Mouse (Mus musculus) intestine, embryonic 14.5 days (tissue): Measurements from ENCODE around the gene Tgfbi. TPM values are rescaled to one million over a fixed set of nuclear protein-coding genes. Genes with fewer than 3 reads are reported as not detected.
A peak's percentile ranks its signal among the peaks of the same experiment; 100 is the strongest.

Source experiments
- ATAC-seq: fragments of 200-750 bp; cut with Nextera tagmentation; replicated peaks from 2 replicates; pipeline ENCODE4 v1.8.0; 2017; ENCODE audit warnings: low read depth, moderate number of reproducible peaks, moderate TSS enrichment, moderate library complexity; ENCODE audit not compliant: low FRiP score, low TSS enrichment
- DNase-seq: peaks from one replicate; pipeline ENCODE4 v3.0.0-alpha.2; 2018; ENCODE audit warnings: low spot score
- H3K27ac ChIP-seq: fragments of 300-500 bp; sonication (generic); 2 replicates; pipeline ENCODE4 v1.5.1; 2014; ENCODE audit warnings: low read depth, mild to moderate bottlenecking, control low read depth
- H3K27me3 ChIP-seq: fragments of 300-500 bp; sonication (generic); replicated peaks from 2 replicates; pipeline ENCODE4 v1.6.1; 2014; ENCODE audit warnings: low read length, control low read depth; ENCODE audit not compliant: control insufficient read depth, insufficient read depth
- H3K36me3 ChIP-seq: fragments of 300-500 bp; sonication (generic); 2 replicates; pipeline ENCODE4 v1.6.1; 2014; ENCODE audit warnings: low read length, control low read depth; ENCODE audit not compliant: control insufficient read depth, insufficient read depth
- H3K4me1 ChIP-seq: fragments of 300-500 bp; sonication (generic); replicated peaks from 2 replicates; pipeline ENCODE4 v1.6.1; 2014; ENCODE audit warnings: low read length, control low read depth, mixed read lengths; ENCODE audit not compliant: control insufficient read depth, insufficient read depth
- H3K4me2 ChIP-seq: fragments of 300-500 bp; sonication (generic); 2 replicates; pipeline ENCODE4 v1.6.1; 2014; ENCODE audit warnings: low read length
- H3K4me3 ChIP-seq: fragments of 300-500 bp; sonication (generic); 2 replicates; pipeline ENCODE4 v1.5.1; 2014; ENCODE audit warnings: low read depth, low read length, control low read depth, mixed read lengths
- H3K9ac ChIP-seq: fragments of 300-500 bp; sonication (generic); 2 replicates; pipeline ENCODE4 v1.6.1; 2014; ENCODE audit warnings: mild to moderate bottlenecking, low read length
- H3K9me3 ChIP-seq: fragments of 300-500 bp; sonication (generic); 2 replicates; pipeline ENCODE4 v1.6.1; 2016; ENCODE audit warnings: low read length, control low read depth; ENCODE audit not compliant: control insufficient read depth
- WGBS: fragments of 180-500 bp; shearing (Covaris S2); extraction: QIAGEN DNeasy Blood & Tissue Kit; methylation state at CpG from one replicate; pipeline ENCODE4 v1.1.7; 2014; 5-methylcytosine and 5-hydroxymethylcytosine counted together
- polyA plus RNA-seq: library from polyadenylated mRNA; unstranded; fragments of >200 nt; fragmentation: Nextera tagmentation; extraction: Ambion mirVana; gene quantifications from 2 replicates; pipeline ENCODE4 v1.2.1, GENCODE M21; 2014

Tgfbi gene
- polyA plus RNA-seq, 1 experiment from 2014 or later: 123 TPM

- no peak overlapping the region for H3K27ac ChIP-seq
- ATAC-seq: no peak
Observed at GRCm38 (mm10) chr13:56652381-56652780, 43.1 kb downstream of the Tgfbi start.

GRCm38 (mm10) chr13:56654176-56654575 is 44.9 kb downstream of the Tgfbi start:
- no peak overlapping the region for H3K9ac ChIP-seq
- H3K4me1 ChIP-seq: peaks cover 28% of the 10 kb centered on the region; the same call in 1 of the 2 replicates
- no peak for DNase-seq
- WGBS: 86% methylated on average over 5 of the region's 5 CpGs
- no peak overlapping the region for H3K4me3 ChIP-seq
- no peak overlapping the region for H3K27ac ChIP-seq
- H3K27me3 ChIP-seq: no peaks in the 10 kb centered on the region
- no peaks in the 10 kb centered on the region for H3K9me3 ChIP-seq
- H3K36me3 ChIP-seq: no peaks in the 10 kb centered on the region
- no peak for ATAC-seq
- H3K4me2 ChIP-seq: no peak overlapping the region

More at GRCm38 (mm10) chr13:56652381-56652780, 43.1 kb downstream of the Tgfbi start:
- H3K36me3 ChIP-seq: no peaks in the 10 kb centered on the region
- H3K4me2 ChIP-seq: no peak overlapping the region
- no peak overlapping the region for H3K9ac ChIP-seq
- no peak overlapping the region for H3K4me3 ChIP-seq
- WGBS: 33% methylated on average over 8 of the region's 8 CpGs
- DNase-seq: no peak
- H3K27me3 ChIP-seq: no peaks in the 10 kb centered on the region
- peaks cover 27% of the 10 kb centered on the region for H3K4me1 ChIP-seq
- no peaks in the 10 kb centered on the region for H3K9me3 ChIP-seq

DNA sequence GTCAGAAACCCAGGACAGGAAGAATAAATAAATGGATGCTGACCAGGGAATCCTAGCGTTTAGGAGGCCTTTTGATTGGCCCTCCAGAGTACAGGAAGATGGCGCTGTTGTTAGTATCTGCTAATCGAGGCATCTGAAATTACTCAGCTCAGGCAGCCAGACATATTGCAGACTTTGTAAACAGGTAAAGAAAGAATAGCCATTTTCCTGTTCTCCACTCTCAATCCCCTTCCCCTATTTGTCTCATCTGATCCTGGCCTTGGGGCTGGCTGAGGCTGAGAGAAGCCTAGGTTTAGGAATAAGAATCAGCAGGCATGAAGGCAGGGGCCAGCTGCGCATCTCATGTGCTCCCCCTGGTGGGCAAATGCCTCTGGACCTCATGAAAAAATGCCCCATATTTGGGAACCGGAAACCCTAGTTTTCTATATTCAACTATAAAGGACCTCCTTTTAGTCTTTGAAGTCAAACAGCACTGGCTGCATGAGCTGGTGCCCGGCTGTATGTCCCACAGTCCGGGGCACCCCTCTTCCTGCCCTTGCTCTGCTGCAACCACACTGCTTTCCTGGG is 48.7 kb downstream of the Tgfbi start:
- Histone ChIP-seq H3K27me3 (no peaks in the 10 kb centered on the region), H3K9me3 (no peaks in the 10 kb centered on the region), H3K36me3 (no peaks in the 10 kb centered on the region), H3K4me2 (no peak overlapping the region), H3K4me1 (peaks cover 32% of the 10 kb centered on the region), H3K27ac (no peak overlapping the region), H3K9ac (no peak overlapping the region), H3K4me3 (no peak overlapping the region)
- WGBS: 35% methylated on average over 7 of the region's 7 CpGs
- ATAC-seq: no peak
- DNase-seq: peak; percentile 90

- Histone ChIP-seq H3K4me1 (peaks cover 31% of the 10 kb centered on the region), H3K27me3 (no peaks in the 10 kb centered on the region), H3K36me3 (no peaks in the 10 kb centered on the region), H3K9me3 (no peaks in the 10 kb centered on the region), H3K27ac (no peak overlapping the region), H3K4me2 (no peak overlapping the region), H3K9ac (no peak overlapping the region), H3K4me3 (no peak overlapping the region)
- WGBS: 55% methylated on average over 6 of the region's 6 CpGs
- DNase-seq: no peak
- ATAC-seq: no peak
Observed at GRCm38 (mm10) chr13:56658931-56659330, 49.6 kb downstream of the Tgfbi start.

DNA sequence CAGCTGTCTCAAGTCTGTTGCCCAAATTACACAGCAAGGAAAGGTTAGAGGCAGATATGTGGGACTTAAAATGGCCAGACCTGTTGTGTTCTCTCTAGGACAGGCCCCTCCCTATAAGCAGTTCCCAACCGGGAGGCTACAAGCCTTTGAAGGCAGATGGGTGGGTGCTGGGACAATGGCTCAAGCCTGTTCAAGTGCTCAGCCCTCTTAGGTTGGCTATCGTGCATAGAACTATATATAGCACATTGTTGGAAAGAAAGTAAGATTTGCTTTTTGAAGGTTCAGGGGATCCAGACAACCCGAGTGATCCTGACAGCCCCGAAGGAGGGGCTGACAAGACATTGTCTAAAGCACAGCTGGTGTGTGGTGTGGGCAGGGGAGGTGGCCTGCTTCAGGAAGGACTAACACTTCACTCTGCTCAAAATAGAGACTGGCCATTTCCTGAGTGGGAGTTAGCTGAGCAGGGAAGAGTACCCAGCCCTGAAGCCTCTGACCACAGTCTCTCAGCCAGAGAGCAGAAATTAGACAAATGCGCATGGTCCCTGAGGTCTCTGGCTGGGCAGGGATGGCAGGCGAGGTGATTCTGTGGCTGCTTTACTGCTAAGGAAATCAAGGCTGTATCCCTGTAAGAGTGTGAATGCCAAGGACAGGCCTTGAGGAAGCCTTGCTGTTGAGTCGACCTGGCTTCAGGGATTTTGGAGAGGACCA is 52.7 kb downstream of the Tgfbi start:
- DNase-seq: no peak
- Histone ChIP-seq H3K4me3 (no peak overlapping the region), H3K9ac (no peak overlapping the region), H3K4me2 (no peak overlapping the region), H3K36me3 (no peaks in the 10 kb centered on the region), H3K4me1 (peaks cover 24% of the 10 kb centered on the region), H3K9me3 (no peaks in the 10 kb centered on the region), H3K27me3 (no peaks in the 10 kb centered on the region), H3K27ac (0 out of 2 replicates have a peak overlapping the region, but pooled peaks have one; percentile 38)
- 52% methylated on average over 7 of the region's 7 CpGs for WGBS
- no peak for ATAC-seq

DNA sequence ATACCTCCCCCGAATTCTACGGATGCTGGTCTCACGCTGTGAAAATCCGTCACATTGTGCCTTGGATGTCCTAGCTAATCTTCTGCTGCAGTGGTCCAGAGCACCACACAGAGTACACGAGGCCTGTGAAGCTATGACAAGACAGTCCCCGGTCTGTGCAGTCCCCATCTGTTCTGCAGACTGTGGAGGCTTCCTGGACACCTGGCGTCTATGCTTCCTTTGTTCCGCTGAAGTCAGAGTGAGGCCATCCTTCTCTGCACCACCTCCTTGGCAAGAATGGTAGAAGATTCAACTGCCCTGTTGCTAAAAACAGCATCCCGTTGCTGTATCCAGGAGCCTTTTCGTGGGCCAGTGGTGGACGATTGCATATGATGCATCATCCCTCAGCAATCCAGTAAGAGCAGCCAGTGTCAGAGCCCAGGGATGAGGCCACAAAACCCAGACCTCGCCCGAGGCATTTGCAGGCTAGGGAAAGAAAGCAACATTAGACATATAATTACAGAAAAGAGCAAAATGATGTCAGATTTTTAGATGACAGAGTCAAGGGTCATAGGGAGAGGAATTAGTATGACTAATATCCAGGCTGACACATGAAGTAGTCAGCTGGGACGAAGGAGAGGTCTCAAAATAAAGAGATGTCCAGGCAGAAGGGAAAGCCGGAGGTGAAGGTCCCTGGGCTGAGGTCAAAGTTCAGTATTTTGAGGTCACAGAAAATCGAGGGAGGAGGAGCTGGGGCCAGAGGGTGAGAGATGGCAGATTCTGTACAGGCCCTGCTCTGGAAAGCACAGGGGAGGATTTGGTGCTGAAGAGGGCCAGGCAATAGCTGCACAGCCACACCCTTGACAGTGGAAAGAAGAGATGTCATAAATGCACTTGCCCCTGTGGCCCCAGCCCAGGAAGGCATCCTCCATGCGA is 55.2 kb downstream of the Tgfbi start:
- no peak overlapping the region for H3K27ac ChIP-seq
- no peak overlapping the region for H3K4me2 ChIP-seq
- no peaks in the 10 kb centered on the region for H3K9me3 ChIP-seq
- 65% methylated on average over 17 of the region's 17 CpGs for WGBS
- ATAC-seq (no peak), DNase-seq (no peak)
- H3K4me3 ChIP-seq: no peak overlapping the region
- H3K36me3 ChIP-seq: no peaks in the 10 kb centered on the region
- peaks cover 13% of the 10 kb centered on the region; the same call in 1 of the 2 replicates for H3K4me1 ChIP-seq
- no peak overlapping the region for H3K9ac ChIP-seq
- H3K27me3 ChIP-seq: no peaks in the 10 kb centered on the region

GRCm38 (mm10) chr13:56671206-56671605 is 61.9 kb downstream of the Tgfbi start:
- Histone ChIP-seq H3K9me3 (no peaks in the 10 kb centered on the region), H3K36me3 (no peaks in the 10 kb centered on the region), H3K27me3 (no peaks in the 10 kb centered on the region), H3K27ac (no peak overlapping the region), H3K9ac (no peak overlapping the region), H3K4me1 (no peaks in the 10 kb centered on the region), H3K4me3 (no peak overlapping the region), H3K4me2 (no peak overlapping the region)
- 45% methylated on average over 11 of the region's 11 CpGs for WGBS
- ATAC-seq: no peak
- no peak for DNase-seq

DNA sequence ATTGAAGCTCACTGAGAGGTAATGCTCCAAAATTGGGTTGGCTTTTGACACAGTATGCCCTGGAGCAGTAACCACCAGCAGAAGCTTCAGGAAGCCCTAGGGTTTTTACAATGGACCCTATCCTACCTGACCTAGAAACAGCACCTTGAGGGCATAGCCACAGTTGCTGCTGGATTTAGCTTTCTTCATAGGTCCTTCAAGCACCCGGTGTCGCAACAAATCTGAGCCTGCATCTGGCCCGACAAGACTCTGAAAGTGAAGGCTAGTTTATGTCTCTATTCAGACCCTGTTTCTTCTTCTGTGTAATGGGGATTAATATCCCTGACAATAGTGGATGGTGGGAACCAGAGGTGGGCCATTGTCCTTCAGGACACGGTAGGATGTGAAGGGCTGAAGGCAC is 68.4 kb downstream of the Tgfbi start:
- H3K4me2 ChIP-seq: no peak overlapping the region
- DNase-seq (no peak), ATAC-seq (no peak)
- H3K9me3 ChIP-seq: no peaks in the 10 kb centered on the region
- no peaks in the 10 kb centered on the region for H3K36me3 ChIP-seq
- 85% methylated on average over 4 of the region's 4 CpGs for WGBS
- H3K4me3 ChIP-seq: no peak overlapping the region
- H3K27ac ChIP-seq: peak overlapping the region; percentile 69; the same call in 1 of the 2 replicates
- no peaks in the 10 kb centered on the region for H3K27me3 ChIP-seq
- no peak overlapping the region for H3K9ac ChIP-seq
- H3K4me1 ChIP-seq: peaks cover 20% of the 10 kb centered on the region
